Mouse (Mus musculus) cerebellum, adult 2 months (tissue): ENCODE measurements around the gene Ypel5.

ENCODE experiments used
- CTCF ChIP-seq: fragments of 200-500 bp; IDR thresholded peaks from 2 replicates; pipeline ENCODE4 v1.5.1; 2011; ENCODE audit warnings: low read depth, mild to moderate bottlenecking, control low read depth, low read length, moderate library complexity, borderline replicate concordance; ENCODE audit not compliant: insufficient read depth
- POLR2A ChIP-seq: fragments of 200-500 bp; IDR thresholded peaks from 2 replicates; pipeline ENCODE4 v1.6.1; 2011; ENCODE audit warnings: low read length, control low read depth, borderline replicate concordance; ENCODE audit not compliant: insufficient read depth

GRCm38 (mm10) chr17:72809942-72810654 lies 26.2 kb upstream of the Ypel5 start:
- TF ChIP-seq POLR2A (no peak), CTCF (no peak)
